Mouse (Mus musculus) kidney, postnatal 0 days (tissue): Measurements from ENCODE around the gene Pax3. TPM values are rescaled to one million over a fixed set of nuclear protein-coding genes. Genes with fewer than 3 reads are reported as not detected.

Experiments
- ATAC-seq: fragments of 200-750 bp; cut with Nextera tagmentation; replicated peaks from 2 replicates; pipeline ENCODE4 v1.8.0; 2017; ENCODE audit warnings: low read depth, moderate number of reproducible peaks, moderate TSS enrichment, moderate library complexity; ENCODE audit not compliant: low FRiP score
- DNase-seq: peaks from one replicate; pipeline ENCODE4 v3.0.0-alpha.2; 2016; ENCODE audit warnings: low spot score
- H3K27ac ChIP-seq: fragments of 300-500 bp; sonication (generic); 2 replicates; pipeline ENCODE4 v1.5.1; 2014; ENCODE audit warnings: mild to moderate bottlenecking
- H3K27me3 ChIP-seq: fragments of 300-500 bp; sonication (generic); 2 replicates; pipeline ENCODE4 v1.6.1; 2014; ENCODE audit warnings: low read length, mixed read lengths; ENCODE audit not compliant: insufficient read depth
- H3K36me3 ChIP-seq: fragments of 300-500 bp; sonication (generic); 2 replicates; pipeline ENCODE4 v1.6.1; 2014; ENCODE audit warnings: low read length, mixed read lengths; ENCODE audit not compliant: insufficient read depth
- H3K4me1 ChIP-seq: fragments of 300-500 bp; sonication (generic); replicated peaks from 2 replicates; pipeline ENCODE4 v1.6.1; 2014; ENCODE audit warnings: antibody characterized with exemption, low read length, mixed read lengths; ENCODE audit not compliant: insufficient read depth
- H3K4me2 ChIP-seq: fragments of 300-500 bp; sonication (generic); 2 replicates; pipeline ENCODE4 v1.6.1; 2014; ENCODE audit warnings: mild to moderate bottlenecking, low read length, moderate library complexity, mixed read lengths
- H3K4me3 ChIP-seq: fragments of 300-500 bp; sonication (generic); replicated peaks from 2 replicates; pipeline ENCODE4 v1.5.1; 2014; ENCODE audit warnings: low read depth, low read length
- H3K9ac ChIP-seq: fragments of 300-500 bp; sonication (generic); 2 replicates; pipeline ENCODE4 v1.6.1; 2014; ENCODE audit warnings: low read depth, low read length
- H3K9me3 ChIP-seq: fragments of 300-500 bp; sonication (generic); replicated peaks from 2 replicates; pipeline ENCODE4 v1.6.1; 2016; ENCODE audit warnings: low read length, inconsistent platforms, mixed read lengths
- CTCF ChIP-seq: IDR thresholded peaks from 2 replicates; pipeline ENCODE4 v1.5.1; 2016; ENCODE audit warnings: antibody characterized with exemption, low read depth, mild to moderate bottlenecking, moderate library complexity
- WGBS: fragments of 180-500 bp; shearing (Covaris S2); extraction: QIAGEN DNeasy Blood & Tissue Kit; methylation state at CpG from one replicate; pipeline ENCODE4 v1.1.7; 2014; 5-methylcytosine and 5-hydroxymethylcytosine counted together
- polyA plus RNA-seq: library from polyadenylated mRNA; unstranded; fragments of >200 nt; fragmentation: Nextera tagmentation; extraction: Ambion mirVana; gene quantifications from 2 replicates; pipeline ENCODE4 v1.2.1, GENCODE M21; 2015

The Pax3 gene
- polyA plus RNA-seq, 1 experiment from 2014 or later = not detected

DNA sequence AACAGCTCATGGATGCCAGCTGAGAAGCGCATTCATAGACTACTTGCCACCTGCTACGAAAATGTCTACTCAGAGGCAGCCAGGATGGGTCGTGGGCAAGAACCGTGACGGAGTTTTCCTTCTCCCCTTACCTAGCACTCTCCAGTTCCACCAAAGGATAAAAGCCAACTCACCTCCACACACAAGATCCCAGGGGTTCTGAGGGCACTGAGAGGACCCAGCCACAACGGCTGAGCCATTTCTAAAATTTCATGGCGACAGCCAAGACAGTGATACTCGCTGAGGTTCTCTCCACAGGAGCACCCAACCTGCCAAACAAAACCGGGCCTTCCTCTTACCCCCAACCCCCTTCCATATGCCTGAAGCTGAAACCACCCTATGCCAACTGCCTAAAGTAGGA is 2.3 kb upstream of the Pax3 start:
- no peak overlapping the region for H3K4me3 ChIP-seq
- peaks cover 86% of the 10 kb centered on the region for H3K27me3 ChIP-seq
- H3K9ac ChIP-seq = no peak overlapping the region
- no peak overlapping the region for H3K4me2 ChIP-seq
- no peak for ATAC-seq
- H3K9me3 ChIP-seq = no peaks in the 10 kb centered on the region
- DNase-seq = no peak
- WGBS = 2% methylated on average over 9 of the region's 9 CpGs
- 0 out of 2 replicates have a peak, but pooled peaks cover 8% of the 10 kb centered on the region for H3K4me1 ChIP-seq
- no peaks in the 10 kb centered on the region for H3K36me3 ChIP-seq
- H3K27ac ChIP-seq = no peak overlapping the region
- TF ChIP-seq CTCF = no peak

DNA sequence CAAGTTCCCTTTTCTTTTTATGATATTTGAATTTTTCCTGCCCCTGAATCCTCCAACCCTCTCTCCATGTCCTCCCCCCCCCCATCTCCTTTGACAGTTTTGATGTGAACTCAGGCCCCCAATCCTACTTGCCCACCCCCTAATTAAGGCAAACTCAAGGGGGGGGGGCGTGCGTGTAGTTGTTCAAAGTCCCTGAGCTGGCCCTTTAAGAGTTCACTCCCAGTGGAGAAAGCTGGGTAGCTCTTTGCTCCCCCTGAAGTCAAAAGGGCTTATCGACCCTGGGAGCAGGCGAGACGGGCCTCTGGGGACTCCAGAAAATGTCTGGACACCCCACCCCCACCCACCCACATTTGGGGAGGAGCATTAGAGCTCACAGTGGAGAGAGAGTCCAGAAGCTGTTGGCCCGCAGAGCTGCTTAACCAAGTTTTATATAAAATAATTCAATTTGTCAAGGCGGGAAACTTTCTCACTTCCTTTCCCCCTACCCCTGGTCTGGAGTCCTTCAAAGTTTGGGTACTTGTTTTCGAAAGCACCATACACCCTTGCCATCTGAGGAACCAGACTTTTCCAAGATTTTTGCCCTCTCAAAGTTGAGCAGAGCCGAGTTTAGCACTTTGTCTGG is 1.5 kb upstream of the Pax3 start:
- Histone ChIP-seq H3K4me1 (0 out of 2 replicates have a peak, but pooled peaks cover 8% of the 10 kb centered on the region), H3K9me3 (no peaks in the 10 kb centered on the region), H3K27me3 (peaks cover 85% of the 10 kb centered on the region), H3K4me2 (no peak overlapping the region), H3K27ac (no peak overlapping the region), H3K4me3 (no peak overlapping the region), H3K36me3 (no peaks in the 10 kb centered on the region), H3K9ac (no peak overlapping the region)
- 2% methylated on average over 9 of the region's 9 CpGs for WGBS
- ATAC-seq (no peak), DNase-seq (no peak)
- no peak for TF ChIP-seq CTCF

DNA sequence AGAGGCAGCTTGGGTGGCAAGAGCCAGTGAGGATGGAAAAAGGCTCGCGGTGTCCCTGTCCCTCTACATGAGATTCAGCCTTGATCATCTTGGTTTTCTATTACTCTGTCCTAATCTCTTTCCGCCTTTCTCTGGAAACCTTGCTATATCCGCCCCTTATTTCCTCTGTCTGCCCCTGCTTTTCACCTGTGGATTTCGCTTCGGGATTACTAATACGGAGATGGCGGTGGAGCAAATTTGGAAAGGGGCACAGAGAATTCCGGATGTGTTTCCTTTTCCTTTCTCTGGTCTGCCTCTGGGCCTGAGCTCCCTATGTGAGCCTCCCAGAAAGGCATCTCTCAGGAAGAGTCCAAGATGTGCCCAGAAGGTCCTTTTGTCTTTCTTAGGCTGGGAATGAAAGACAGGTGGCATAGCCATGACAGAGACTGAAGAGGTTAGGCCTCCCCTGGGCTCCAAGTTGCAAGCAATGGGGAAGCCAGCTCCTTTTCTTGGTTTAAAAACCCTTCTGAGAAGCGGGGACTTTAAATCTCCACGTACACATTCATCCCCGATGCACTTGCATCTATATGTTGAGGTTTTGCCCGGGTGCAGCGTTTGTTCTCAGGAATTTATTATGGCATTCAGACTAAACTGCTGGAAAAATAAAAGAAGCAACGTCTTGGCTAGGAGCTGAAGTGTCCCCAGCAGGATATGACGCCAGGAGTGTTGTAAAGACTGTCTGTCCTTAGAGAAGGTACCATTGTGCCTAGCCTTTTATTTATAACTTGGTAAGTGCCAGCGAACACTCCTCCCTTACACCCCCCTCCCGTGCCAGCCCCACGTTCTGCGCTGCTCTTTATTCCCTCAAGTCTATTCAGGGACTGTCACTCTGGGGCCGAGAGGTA is 659 bp upstream of the Pax3 start:
- H3K4me3 ChIP-seq = peak overlapping the region; percentile 18; the same call in 1 of the 2 replicates
- H3K4me2 ChIP-seq = peak overlapping the region; percentile 39; the same call in 1 of the 2 replicates
- DNase-seq (no peak), ATAC-seq (0 out of 2 replicates have a peak, but pooled peaks have one; percentile 2)
- TF ChIP-seq CTCF = no peak
- no peak overlapping the region for H3K27ac ChIP-seq
- 3% methylated on average over 21 of the region's 21 CpGs for WGBS
- no peak overlapping the region for H3K9ac ChIP-seq
- no peaks in the 10 kb centered on the region for H3K36me3 ChIP-seq
- peaks cover 84% of the 10 kb centered on the region for H3K27me3 ChIP-seq
- no peaks in the 10 kb centered on the region for H3K9me3 ChIP-seq
- 0 out of 2 replicates have a peak, but pooled peaks cover 8% of the 10 kb centered on the region for H3K4me1 ChIP-seq

DNA sequence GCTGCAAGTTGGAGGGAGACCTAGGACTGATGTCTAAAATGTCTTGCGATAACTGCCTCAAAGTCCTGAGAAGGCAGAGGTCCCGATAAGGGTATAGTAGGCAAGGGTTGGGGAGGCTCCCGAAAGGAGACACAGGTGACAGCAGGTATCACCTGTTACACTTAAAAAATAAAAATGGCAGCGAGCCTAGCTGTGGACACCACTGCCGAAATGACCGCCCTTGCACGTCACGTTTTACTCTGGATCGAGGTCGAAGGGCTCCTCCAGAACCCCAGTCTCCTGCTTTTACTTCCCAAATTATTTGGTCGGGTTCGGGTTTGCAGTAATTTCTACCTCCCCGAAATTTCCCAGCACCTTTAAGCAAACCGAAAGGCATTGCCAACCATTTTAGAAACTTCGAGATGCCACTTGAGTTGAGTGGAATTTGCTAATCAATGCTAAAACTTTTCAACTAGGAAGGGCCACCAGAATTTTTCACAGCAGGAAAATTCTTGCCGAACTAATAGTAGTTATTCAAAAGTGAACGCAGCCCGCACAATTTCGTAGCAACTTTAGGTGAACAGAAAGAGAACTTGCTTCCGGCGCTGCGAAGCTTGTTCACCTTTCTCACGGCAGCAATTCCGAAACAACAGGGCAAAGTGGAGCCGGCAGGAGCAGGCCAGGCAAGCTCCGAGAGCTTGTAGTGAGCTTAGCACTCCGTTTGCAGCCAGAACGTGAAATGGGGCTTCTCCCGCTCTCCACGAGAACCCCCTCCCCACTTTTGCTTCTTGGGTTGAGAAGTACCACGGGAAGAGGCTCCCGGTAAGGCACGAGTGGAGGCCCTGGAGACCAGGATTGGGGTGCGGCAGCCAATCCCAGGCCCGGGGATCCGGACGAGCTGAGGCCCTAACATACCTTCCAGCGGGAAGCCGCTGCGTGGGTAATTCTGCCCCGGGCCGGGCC is 892 bp downstream of the Pax3 start:
- Histone ChIP-seq H3K27me3 (peaks cover 88% of the 10 kb centered on the region), H3K4me3 (peak overlapping the region; percentile 18), H3K36me3 (no peaks in the 10 kb centered on the region), H3K4me1 (0 out of 2 replicates have a peak, but pooled peaks cover 8% of the 10 kb centered on the region), H3K9me3 (no peaks in the 10 kb centered on the region), H3K27ac (no peak overlapping the region), H3K9ac (no peak overlapping the region), H3K4me2 (peak overlapping the region; percentile 39)
- WGBS = under 1% methylated on average over 42 of the region's 42 CpGs
- ATAC-seq (no peak), DNase-seq (no peak)
- TF ChIP-seq CTCF = no peak

DNA sequence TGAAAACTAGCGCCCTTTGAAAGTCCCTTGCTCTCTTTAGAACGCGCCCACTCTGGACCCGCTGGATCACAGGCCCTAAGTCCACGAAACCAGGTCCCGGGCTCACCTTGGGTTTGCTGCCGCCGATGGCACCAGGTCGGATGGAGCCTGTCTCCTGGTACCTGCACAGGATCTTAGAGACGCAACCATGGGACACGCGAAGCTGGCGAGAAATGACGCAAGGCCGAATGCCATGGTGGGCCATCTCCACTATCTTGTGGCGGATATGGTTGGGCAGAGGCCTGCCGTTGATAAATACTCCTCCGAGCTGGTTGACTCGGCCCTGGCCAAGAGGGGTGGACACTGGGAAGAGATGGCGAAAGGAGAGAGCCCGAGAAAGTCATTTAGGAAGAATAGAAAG is 1.8 kb downstream of the Pax3 start:
- H3K27me3 ChIP-seq = peaks cover 87% of the 10 kb centered on the region
- DNase-seq = no peak
- H3K4me3 ChIP-seq = no peak overlapping the region
- no peak for ATAC-seq
- H3K36me3 ChIP-seq = no peaks in the 10 kb centered on the region
- H3K27ac ChIP-seq = no peak overlapping the region
- no peak overlapping the region for H3K4me2 ChIP-seq
- 2% methylated on average over 21 of the region's 21 CpGs for WGBS
- H3K4me1 ChIP-seq = 0 out of 2 replicates have a peak, but pooled peaks cover 8% of the 10 kb centered on the region
- H3K9ac ChIP-seq = no peak overlapping the region
- TF ChIP-seq CTCF = no peak
- no peaks in the 10 kb centered on the region for H3K9me3 ChIP-seq
